Mouse (Mus musculus): ENCODE measurements around the gene Tor1a.

The Tor1a gene

DNA sequence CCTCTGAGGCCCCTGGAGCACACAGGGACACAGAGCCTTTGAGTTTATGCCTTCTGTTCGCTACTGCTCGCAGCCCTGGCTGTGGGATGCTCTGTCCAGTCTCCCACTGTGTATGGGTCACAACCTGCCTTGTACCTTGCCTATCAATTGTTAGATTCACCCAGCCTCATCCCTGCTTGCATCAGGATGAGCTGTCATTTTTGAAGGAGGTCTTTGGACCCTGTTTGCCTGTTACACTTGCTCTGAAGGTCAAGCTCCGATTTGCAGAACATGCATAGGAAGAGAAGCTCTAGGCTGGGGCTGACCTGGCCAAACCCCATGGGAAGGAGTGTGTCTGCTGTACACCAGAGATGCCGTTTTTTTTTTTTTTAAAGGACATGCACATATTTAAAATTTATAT, 10.2 kb downstream of the Tor1a start:
- in situ Hi-C loops (cut with MboI; ENCODE audit: low sequenced_read_pairs): no loop called here

- in situ Hi-C loops (cut with MboI; ENCODE audit: low sequenced_read_pairs): no loop called here
Measured at GRCm38 (mm10) chr2:30954797-30955196, 12.9 kb downstream of the Tor1a start.

DNA sequence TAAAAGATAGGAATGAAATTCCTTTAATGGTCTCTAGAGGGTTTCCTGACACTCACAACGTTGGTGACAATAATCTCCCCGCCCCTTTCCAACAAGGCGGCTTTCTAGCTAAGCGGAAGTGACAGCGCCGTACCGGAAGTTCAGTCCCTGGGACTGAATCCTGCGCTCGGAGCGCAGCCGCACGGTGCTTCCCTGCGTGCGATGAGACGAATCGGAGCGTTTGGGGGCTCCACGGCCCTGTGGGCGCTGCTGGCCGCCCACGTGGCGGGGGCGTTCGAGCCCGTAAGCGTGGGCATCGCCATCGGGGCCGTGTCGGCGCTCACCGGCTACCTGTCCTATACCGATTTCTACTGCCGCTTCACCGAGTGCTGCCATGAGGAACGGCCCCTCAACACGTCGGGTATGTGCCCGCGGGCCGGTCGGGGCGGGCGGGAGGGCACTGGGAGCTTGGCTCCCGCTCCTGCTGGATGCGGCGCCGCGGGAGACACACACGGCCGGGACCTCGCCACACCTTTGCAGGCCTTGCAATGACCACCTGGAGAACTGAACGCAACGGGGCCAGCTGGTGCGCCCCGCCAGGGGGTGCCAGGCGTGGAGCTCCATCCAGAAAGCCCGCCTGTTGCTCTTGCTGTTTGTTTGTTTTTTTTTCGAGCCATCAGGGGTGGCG, 14.8 kb downstream of the Tor1a start, which contains the start of gene Tor1b:
Tor1b (plus strand) TSS at position 136 of the 667 bp plus-strand sequence.
- in situ Hi-C loops (cut with MboI; ENCODE audit: low sequenced_read_pairs): no loop called here

DNA sequence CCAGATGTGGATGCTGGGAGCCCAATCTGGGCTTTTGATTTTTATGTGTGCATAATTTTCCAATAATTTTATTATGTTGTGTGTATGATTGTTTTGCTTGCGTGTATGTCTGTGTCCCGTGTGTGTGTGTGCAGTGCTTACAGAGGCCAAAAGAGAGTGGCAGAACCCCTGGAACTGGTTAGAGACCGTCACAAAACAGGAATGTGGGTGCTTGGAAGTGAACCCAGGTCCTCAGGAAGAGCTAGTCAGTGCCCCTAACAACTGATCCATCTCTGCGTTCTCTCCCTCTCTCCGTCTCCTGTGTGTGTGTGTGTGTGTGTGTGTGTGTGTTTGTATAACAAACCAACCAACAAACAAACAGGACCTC, 15.3 kb downstream of the Tor1a start:
- in situ Hi-C loops (cut with MboI; ENCODE audit: low sequenced_read_pairs): no loop called here

- in situ Hi-C loops (cut with MboI; ENCODE audit: low sequenced_read_pairs): loop anchor here (10.0 kb wide), 1 partner anchor 508 kb away; no protein-coding TSS in a partner anchor
Measured at GRCm38 (mm10) chr2:30942603-30943011, 25.1 kb downstream of the Tor1a start.

GRCm38 (mm10) chr2:30942116-30942515, 25.6 kb downstream of the Tor1a start:
- in situ Hi-C loops (cut with MboI; ENCODE audit: low sequenced_read_pairs): loop anchor here (10.0 kb wide), 1 partner anchor 507 kb away; no protein-coding TSS in a partner anchor

DNA sequence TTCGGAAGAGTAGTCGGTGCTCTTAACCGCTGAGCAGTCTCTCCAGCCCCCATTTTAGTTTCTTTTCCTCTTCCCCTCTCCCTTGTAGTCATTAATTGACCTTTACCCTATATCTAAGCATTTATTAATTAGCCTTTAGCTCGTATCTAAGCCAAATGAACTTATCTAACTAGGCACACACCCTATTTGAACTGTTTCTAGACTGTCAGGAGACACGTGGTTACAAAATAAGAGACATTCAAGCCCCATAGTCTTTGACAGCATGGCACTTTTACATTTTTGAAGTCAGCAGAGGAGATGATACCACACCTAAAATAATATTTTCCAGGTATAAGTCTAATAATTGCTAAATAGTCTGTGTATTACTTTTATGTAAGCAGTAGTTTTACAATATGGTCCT, 26.1 kb downstream of the Tor1a start:
- in situ Hi-C loops (cut with MboI; ENCODE audit: low sequenced_read_pairs): loop anchor here (10.0 kb wide), 1 partner anchor 507 kb away; no protein-coding TSS in a partner anchor

- in situ Hi-C loops (cut with MboI; ENCODE audit: low sequenced_read_pairs): no loop called here
Measured at GRCm38 (mm10) chr2:30938574-30938991, 29.1 kb downstream of the Tor1a start.

GRCm38 (mm10) chr2:30937731-30938130, 30.0 kb downstream of the Tor1a start:
- in situ Hi-C loops (cut with MboI; ENCODE audit: low sequenced_read_pairs): no loop called here

DNA sequence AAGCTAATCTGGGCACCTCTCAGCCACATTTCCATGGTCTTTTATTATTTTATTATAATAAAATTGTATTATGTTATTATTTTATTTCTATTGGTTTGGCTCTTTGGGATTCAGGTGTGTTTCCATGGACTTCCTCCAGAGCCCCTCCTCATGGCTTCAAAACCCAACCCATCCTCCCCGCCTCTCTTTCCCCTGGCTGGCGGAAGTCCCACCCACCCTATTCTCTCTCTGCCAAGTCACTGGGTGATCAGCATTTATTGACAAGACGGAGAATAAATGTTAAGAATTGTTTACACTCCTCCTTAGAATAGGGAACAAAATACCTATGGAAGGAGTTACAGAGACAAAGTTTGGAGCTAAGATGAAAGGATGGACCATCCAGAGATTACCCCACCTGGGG, 30.9 kb downstream of the Tor1a start:
- in situ Hi-C loops (cut with MboI; ENCODE audit: low sequenced_read_pairs): no loop called here

DNA sequence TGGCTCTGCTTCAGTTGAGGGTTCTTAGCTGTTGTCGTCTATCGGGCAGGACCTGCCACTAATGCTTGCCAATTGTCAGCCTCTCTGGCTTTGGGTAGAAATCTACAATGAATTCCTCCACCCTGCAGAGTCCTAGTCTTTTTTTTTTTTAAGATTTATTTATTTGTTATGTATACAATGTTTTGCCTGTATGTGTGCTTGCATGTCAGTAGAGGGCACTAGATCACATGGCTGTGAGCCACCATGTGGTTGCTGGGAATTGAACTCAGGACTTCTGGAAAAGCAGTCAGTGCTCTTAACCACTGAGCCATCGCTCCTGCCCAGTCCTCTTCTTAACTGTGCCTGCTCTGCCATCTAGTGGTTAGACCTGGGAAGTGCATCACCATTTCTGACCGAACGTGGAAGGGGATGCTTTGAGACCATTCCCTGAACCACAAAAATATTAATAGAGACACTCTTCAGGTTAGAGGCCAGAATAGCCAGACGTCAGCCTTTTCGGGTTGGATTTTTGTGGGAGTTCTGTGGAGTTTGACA, 33.7 kb downstream of the Tor1a start:
- in situ Hi-C loops (cut with MboI; ENCODE audit: low sequenced_read_pairs): loop anchor here (5.0 kb wide), 1 partner anchor 42 kb away; no protein-coding TSS in a partner anchor

DNA sequence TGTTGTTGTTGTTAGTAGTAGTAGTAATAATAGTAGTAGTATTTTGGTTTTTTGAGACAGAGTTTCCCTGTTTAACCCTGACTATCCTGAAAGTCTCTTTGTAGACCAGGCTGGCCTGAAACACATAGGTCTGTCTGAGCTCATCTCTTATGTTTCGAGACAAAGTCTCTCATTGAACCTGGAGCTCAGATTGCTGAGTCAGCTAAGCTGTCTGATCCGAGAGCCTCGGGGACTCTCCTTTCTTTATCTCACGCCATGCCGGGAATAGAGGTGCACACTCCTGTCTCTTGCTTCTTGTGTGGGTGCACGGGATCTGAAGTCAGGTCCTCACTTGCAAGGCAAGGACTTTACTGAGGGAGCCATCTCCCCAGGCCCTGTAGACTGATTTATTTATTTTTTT, 34.7 kb downstream of the Tor1a start:
- in situ Hi-C loops (cut with MboI; ENCODE audit: low sequenced_read_pairs): loop anchor here (5.0 kb wide), 1 partner anchor 41 kb away; no protein-coding TSS in a partner anchor

DNA sequence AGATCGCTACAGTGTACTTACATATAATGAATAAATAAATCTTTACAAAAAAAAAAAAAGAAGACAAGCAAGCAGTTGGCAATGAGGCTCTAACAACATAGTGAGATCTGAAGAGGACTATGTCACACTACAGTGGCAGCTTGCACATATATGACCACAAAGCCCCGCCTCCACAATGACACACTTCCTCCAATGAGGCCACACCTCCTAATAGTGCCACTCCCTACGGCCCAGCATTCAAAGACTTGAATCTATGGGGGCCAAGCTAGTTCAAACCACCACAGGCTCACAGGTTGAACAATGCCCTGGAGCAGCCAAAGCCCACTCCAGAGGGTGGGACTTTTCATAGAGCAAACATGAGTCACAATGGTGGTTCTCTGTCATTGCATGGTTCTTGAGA, 35.8 kb downstream of the Tor1a start:
- in situ Hi-C loops (cut with MboI; ENCODE audit: low sequenced_read_pairs): loop anchor here (5.0 kb wide), 1 partner anchor 40 kb away; no protein-coding TSS in a partner anchor

DNA sequence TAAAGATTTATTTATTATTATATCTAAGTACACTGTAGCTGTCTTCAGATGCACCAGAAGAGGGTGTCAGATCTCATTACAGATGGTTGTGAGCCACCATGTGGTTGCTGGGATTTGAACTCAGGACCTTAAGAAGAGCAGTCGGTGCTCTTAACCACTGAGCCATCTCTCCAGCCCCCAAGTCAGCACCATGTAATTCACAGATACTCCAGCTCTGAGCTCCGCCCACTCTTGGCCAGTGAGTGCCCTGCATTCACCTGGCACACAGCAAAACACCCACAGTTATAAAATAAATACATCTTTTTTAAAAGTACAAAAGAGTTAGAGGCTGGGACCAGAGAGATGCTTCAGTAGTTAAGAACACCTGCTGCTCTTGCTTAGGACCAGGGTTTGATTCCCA, 36.9 kb downstream of the Tor1a start:
- in situ Hi-C loops (cut with MboI; ENCODE audit: low sequenced_read_pairs): loop anchor here (5.0 kb wide), 1 partner anchor 39 kb away; no protein-coding TSS in a partner anchor

DNA sequence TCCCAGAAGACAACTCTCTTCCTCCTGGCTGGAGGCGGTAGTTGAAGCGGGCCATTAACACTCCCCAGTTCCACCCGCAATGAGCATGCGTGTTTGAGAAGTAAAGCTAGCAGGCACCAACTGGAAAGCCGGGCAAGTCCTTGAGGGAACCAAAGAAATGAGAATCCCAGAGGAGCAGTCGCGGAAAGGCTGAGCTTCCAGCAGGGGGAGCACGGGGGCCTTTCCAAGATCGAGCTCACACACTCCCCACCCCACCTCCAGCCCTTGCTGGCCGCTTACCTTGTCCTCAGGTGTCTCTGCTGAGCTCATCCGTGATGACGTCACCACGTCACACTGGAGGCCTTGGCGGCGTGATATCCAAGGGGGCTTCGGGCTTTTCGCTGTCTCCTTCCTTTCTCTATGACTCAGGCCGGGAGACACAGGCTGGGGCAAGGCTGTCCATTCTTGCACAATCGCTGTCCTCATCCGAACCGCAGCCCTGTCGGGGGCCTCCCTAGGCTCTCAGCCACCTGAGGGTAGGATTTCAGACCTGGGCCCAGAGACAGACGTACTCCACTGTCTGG, 38.2 kb downstream of the Tor1a start, which contains the start of gene Ptges:
Ptges (minus strand) TSS at position 381 of the 563 bp plus-strand sequence.
- in situ Hi-C loops (cut with MboI; ENCODE audit: low sequenced_read_pairs): loop anchor here (5.0 kb wide), 1 partner anchor 37 kb away; no protein-coding TSS in a partner anchor

- in situ Hi-C loops (cut with MboI; ENCODE audit: low sequenced_read_pairs): no loop called here
Measured at GRCm38 (mm10) chr2:30928893-30929482, 38.7 kb downstream of the Tor1a start.

- in situ Hi-C loops (cut with MboI; ENCODE audit: low sequenced_read_pairs): no loop called here
Measured at GRCm38 (mm10) chr2:30927844-30928628, 39.7 kb downstream of the Tor1a start.

- in situ Hi-C loops (cut with MboI; ENCODE audit: low sequenced_read_pairs): no loop called here
Measured at GRCm38 (mm10) chr2:30927151-30927781, 40.5 kb downstream of the Tor1a start.

DNA sequence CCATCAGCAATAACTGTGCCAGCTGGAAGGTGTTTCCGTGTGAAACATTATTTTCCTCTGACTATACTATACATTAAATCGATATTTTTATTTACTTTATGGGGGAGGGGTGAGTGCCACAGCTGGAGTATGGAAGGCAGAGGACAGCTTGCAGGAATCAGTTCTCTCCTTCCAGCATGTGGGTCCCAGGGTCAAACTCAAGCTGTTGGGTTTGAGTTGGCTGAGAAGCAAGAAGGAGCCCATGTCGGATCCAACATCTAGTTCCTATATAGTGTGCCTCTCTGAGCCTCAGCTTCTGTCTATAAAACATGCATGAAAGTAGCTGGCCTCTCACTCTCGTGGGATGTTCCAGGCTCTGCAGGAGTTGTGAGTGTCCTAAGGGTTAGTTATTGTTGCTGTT, 41.4 kb downstream of the Tor1a start:
- in situ Hi-C loops (cut with MboI; ENCODE audit: low sequenced_read_pairs): no loop called here

DNA sequence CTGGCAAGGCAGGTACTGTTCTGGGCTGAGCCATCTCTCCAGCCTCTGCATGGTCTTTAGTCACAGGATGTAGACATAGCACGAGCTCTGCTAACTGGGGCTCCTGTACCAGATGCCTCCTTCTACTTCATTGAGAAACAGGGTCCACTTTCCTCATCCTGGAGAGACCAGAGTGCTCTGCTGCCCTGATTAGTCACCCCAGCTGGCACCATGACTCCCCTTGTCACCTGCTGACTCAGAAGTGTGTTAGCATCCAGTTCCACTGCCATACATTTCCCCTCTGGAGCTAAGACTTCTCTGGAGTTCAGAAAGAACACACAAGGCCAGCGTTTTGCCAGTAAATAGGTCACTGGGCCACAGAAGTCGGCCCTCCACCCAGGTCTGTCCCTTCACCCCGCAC, 42.6 kb downstream of the Tor1a start:
- in situ Hi-C loops (cut with MboI; ENCODE audit: low sequenced_read_pairs): no loop called here

All from CH12F3 (cell line).